Comparison of ENCODE assay signal across 7 mouse cellular contexts in the genomic region with DNA sequence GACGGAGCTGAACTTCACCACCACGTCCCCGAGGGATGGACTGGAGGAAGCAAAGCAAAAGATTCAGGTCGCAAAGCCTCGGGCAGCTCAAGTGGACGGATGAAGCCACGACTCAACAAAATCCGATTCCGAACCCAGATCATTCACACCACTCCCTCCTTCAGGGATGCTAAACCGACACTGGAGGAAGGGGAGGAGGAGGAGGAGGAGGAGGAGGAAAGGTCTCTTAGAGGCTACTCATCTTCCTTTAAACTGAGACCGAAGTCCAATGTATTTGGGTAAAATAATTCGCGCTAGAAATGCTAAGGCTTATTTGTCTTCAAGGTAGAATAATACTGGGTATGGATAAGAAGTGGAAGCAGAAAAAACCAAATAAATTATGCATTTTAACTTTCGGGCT. TPM values are rescaled to one million over a fixed set of nuclear protein-coding genes. Genes with fewer than 3 reads are reported as not detected.
DNase-seq lines count a peak whose midpoint lies in the region; ATAC-seq and TF ChIP-seq lines count a peak whose summit lies in the region.

No protein-coding gene starts in this region.

- H3K27ac ChIP-seq in lung, embryonic 15.5 days: no peak overlapping the region
- no peak overlapping the region for H3K27ac ChIP-seq in forebrain, embryonic 13.5 days
- H3K27ac ChIP-seq in limb, embryonic 12.5 days: no peak overlapping the region
- H3K27ac ChIP-seq in small intestine, adult 2 months (ENCODE audit: insufficient read depth, low read depth, low read length): no peak overlapping the region

- WGBS in lung, embryonic 15.5 days: 39% methylated on average over 14 of the region's 14 CpGs
- WGBS in forebrain, embryonic 13.5 days: 42% methylated on average over 14 of the region's 14 CpGs
- WGBS in limb, embryonic 12.5 days: 43% methylated on average over 14 of the region's 14 CpGs
- WGBS in small intestine, adult 2 months: 35% methylated on average over 14 of the region's 14 CpGs

- peak overlapping the region; percentile 78 for H3K9ac ChIP-seq in lung, embryonic 15.5 days
- peak overlapping the region; percentile 86 for H3K9ac ChIP-seq in forebrain, embryonic 13.5 days
- peak overlapping the region; percentile 77 for H3K9ac ChIP-seq in limb, embryonic 12.5 days (replicated peaks)

- DNase-seq in lung, postnatal 14 days: no peak
- DNase-seq in c-Kit-positive CD71-positive TER-119-positive erythroid progenitor cells, embryonic 14.5 days (ENCODE audit: low spot score): no peak
- no peak for DNase-seq in kidney, postnatal 36 days

- TF ChIP-seq POLR2A in small intestine, adult 2 months (IDR thresholded peaks at IDR 0.05; ENCODE audit: low read depth, low read length): no peak

- H3K36me3 ChIP-seq in lung, embryonic 15.5 days: no peaks in the 10 kb centered on the region
- H3K36me3 ChIP-seq in forebrain, embryonic 13.5 days (ENCODE audit: poor library complexity, severe bottlenecking): no peaks in the 10 kb centered on the region
- H3K36me3 ChIP-seq in limb, embryonic 12.5 days: no peaks in the 10 kb centered on the region
- H3K36me3 ChIP-seq in small intestine, adult 2 months (ENCODE audit: control insufficient read depth, insufficient read depth, low read length): no peaks in the 10 kb centered on the region

- H3K4me3 ChIP-seq in lung, embryonic 15.5 days: peak overlapping the region; percentile 91
- peak overlapping the region; percentile 58 for H3K4me3 ChIP-seq in forebrain, embryonic 13.5 days
- H3K4me3 ChIP-seq in limb, embryonic 12.5 days (replicated peaks): peak overlapping the region; percentile 69
- H3K4me3 ChIP-seq in small intestine, adult 2 months (ENCODE audit: low read depth, low read length): peak overlapping the region; percentile 95

- no peak for TF ChIP-seq CTCF in small intestine, adult 2 months (IDR thresholded peaks at IDR 0.05; ENCODE audit: extremely low read depth, insufficient read length, insufficient replicate concordance, low read depth, low read length)

- peak overlapping the region; percentile 90 for H3K4me2 ChIP-seq in lung, embryonic 15.5 days
- H3K4me2 ChIP-seq in forebrain, embryonic 13.5 days: peak overlapping the region; percentile 100
- peak overlapping the region; percentile 99 for H3K4me2 ChIP-seq in limb, embryonic 12.5 days

- no peaks in the 10 kb centered on the region for H3K27me3 ChIP-seq in lung, embryonic 15.5 days
- H3K27me3 ChIP-seq in forebrain, embryonic 13.5 days: no peaks in the 10 kb centered on the region
- H3K27me3 ChIP-seq in limb, embryonic 12.5 days: 0 out of 2 replicates have a peak, but pooled peaks cover 7% of the 10 kb centered on the region
- H3K27me3 ChIP-seq in small intestine, adult 2 months (ENCODE audit: control insufficient read depth, insufficient read depth, low read length): no peaks in the 10 kb centered on the region

- no peak for ATAC-seq in lung, embryonic 15.5 days (ENCODE audit: borderline replicate concordance, extremely low read depth, low FRiP score, low TSS enrichment)
- no peak for ATAC-seq in forebrain, embryonic 13.5 days
- ATAC-seq in limb, embryonic 12.5 days (ENCODE audit: insufficient number of reproducible peaks, insufficient read depth, low FRiP score, low TSS enrichment, low read depth): no peak

- H3K9me3 ChIP-seq in lung, embryonic 15.5 days: no peaks in the 10 kb centered on the region
- H3K9me3 ChIP-seq in forebrain, embryonic 13.5 days (replicated peaks): no peaks in the 10 kb centered on the region
- H3K9me3 ChIP-seq in limb, embryonic 12.5 days: no peaks in the 10 kb centered on the region

- H3K4me1 ChIP-seq in lung, embryonic 15.5 days: peaks cover 22% of the 10 kb centered on the region
- peaks cover 30% of the 10 kb centered on the region for H3K4me1 ChIP-seq in forebrain, embryonic 13.5 days
- H3K4me1 ChIP-seq in limb, embryonic 12.5 days (replicated peaks): peaks cover 23% of the 10 kb centered on the region
- peaks cover 5% of the 10 kb centered on the region for H3K4me1 ChIP-seq in small intestine, adult 2 months (ENCODE audit: control insufficient read depth, insufficient read depth, insufficient read length, low read length)

RNA-seq across cellular contexts. Expression of a gene that starts 1.5 kb away (rescaled TPM):
- polyA plus RNA-seq in lung, embryonic 15.5 days (2015; fragmentation: Nextera tagmentation; extraction: Ambion mirVana): 10.7 and 11.4 TPM in 2 replicates
- 12.9 and 15.1 TPM in 2 replicates for polyA plus RNA-seq in forebrain, embryonic 13.5 days (2015; fragmentation: Nextera tagmentation; extraction: Ambion mirVana)
- polyA plus RNA-seq in limb, embryonic 12.5 days (2016; fragmentation: Nextera tagmentation; extraction: Ambion mirVana): 14.4 and 15.9 TPM in 2 replicates
- 1.9 and 6.3 TPM in 2 replicates for polyA plus RNA-seq in small intestine, adult 2 months (2012; rRNA removed)

RNA-seq across cellular contexts. Expression of a gene that starts 1.7 kb away (rescaled TPM):
- 68.0 and 69.9 TPM in 2 replicates for polyA plus RNA-seq in lung, embryonic 15.5 days (2015; fragmentation: Nextera tagmentation; extraction: Ambion mirVana)
- polyA plus RNA-seq in forebrain, embryonic 13.5 days (2015; fragmentation: Nextera tagmentation; extraction: Ambion mirVana): 33.3 and 34.0 TPM in 2 replicates
- 42.3 and 45.0 TPM in 2 replicates for polyA plus RNA-seq in limb, embryonic 12.5 days (2016; fragmentation: Nextera tagmentation; extraction: Ambion mirVana)
- 1.1 and 1.5 TPM in 2 replicates for polyA plus RNA-seq in small intestine, adult 2 months (2012; rRNA removed)

Comparison
In these comparisons a context has a peak if more than half of its experiments do, and no peak if none do; other contexts are left out.
1. RNA of a gene that starts 1.7 kb away (polyA plus RNA-seq): 68.0 to 69.9 TPM in lung, embryonic 15.5 days, 42.3 to 45.0 TPM in limb, embryonic 12.5 days and 33.3 to 34.0 TPM in forebrain, embryonic 13.5 days; 1.1 to 1.5 TPM in small intestine, adult 2 months; every median in the first group is over 10 times any median in the second.
2. Peak in every context shown above with its lines, with median percentiles within 50 percentile points of each other: H3K4me2 ChIP-seq, H3K4me3 ChIP-seq and H3K9ac ChIP-seq.